Mouse (Mus musculus) thymus, postnatal 10 days (tissue): ENCODE results near the gene Ephb3.

Experiments used
- DNase-seq, 2 experiments: peaks; one replicate each; pipeline ENCODE4 v3.0.0; 2021; ENCODE audit warnings: low spot score in 2 of 2

The Ephb3 gene

GRCm38 (mm10) chr16:21205093-21205886 lies 735 bp downstream of the Ephb3 start:
- DNase-seq = no peak

- DNase-seq = no peak
Measured at GRCm38 (mm10) chr16:21208001-21208565, 3.5 kb downstream of the Ephb3 start.

GRCm38 (mm10) chr16:21209290-21209689 lies 4.7 kb downstream of the Ephb3 start:
- no peak for DNase-seq

GRCm38 (mm10) chr16:21210204-21210603 lies 5.6 kb downstream of the Ephb3 start:
- no peak for DNase-seq

- DNase-seq = no peak
Measured at GRCm38 (mm10) chr16:21210667-21211338, 6.2 kb downstream of the Ephb3 start.

GRCm38 (mm10) chr16:21211501-21211900 lies 6.9 kb downstream of the Ephb3 start:
- DNase-seq = no peak

GRCm38 (mm10) chr16:21212369-21212768 lies 7.8 kb downstream of the Ephb3 start:
- DNase-seq = no peak

GRCm38 (mm10) chr16:21213939-21214338 lies 9.4 kb downstream of the Ephb3 start:
- no peak for DNase-seq

GRCm38 (mm10) chr16:21214803-21215202 lies 10.2 kb downstream of the Ephb3 start:
- no peak for DNase-seq

GRCm38 (mm10) chr16:21216047-21216446 lies 11.5 kb downstream of the Ephb3 start:
- DNase-seq = no peak

- DNase-seq = no peak
Measured at GRCm38 (mm10) chr16:21217233-21217632, 12.7 kb downstream of the Ephb3 start.

- DNase-seq = no peak
Measured at GRCm38 (mm10) chr16:21219656-21220055, 15.1 kb downstream of the Ephb3 start.

GRCm38 (mm10) chr16:21223038-21223437 lies 18.5 kb downstream of the Ephb3 start:
- DNase-seq = no peak

GRCm38 (mm10) chr16:21224648-21225240 lies 20.2 kb downstream of the Ephb3 start:
- DNase-seq = no peak

- DNase-seq = no peak
Measured at GRCm38 (mm10) chr16:21226629-21227028, 22.1 kb downstream of the Ephb3 start.

- no peak for DNase-seq
Measured at GRCm38 (mm10) chr16:21235135-21235534, 30.6 kb downstream of the Ephb3 start.

GRCm38 (mm10) chr16:21238722-21239121 lies 34.2 kb downstream of the Ephb3 start:
- DNase-seq = no peak

GRCm38 (mm10) chr16:21240547-21240946 lies 36.0 kb downstream of the Ephb3 start:
- no peak for DNase-seq

GRCm38 (mm10) chr16:21241030-21241429 lies 36.5 kb downstream of the Ephb3 start:
- no peak for DNase-seq

GRCm38 (mm10) chr16:21242946-21243345 lies 38.4 kb downstream of the Ephb3 start:
- DNase-seq = no peak

GRCm38 (mm10) chr16:21244803-21245202 lies 40.2 kb downstream of the Ephb3 start:
- no peak for DNase-seq

- DNase-seq = no peak
Measured at GRCm38 (mm10) chr16:21245387-21245786, 40.8 kb downstream of the Ephb3 start.
